Mouse (Mus musculus) erythroblast, embryonic 14.5 days (primary cell): Measurements from ENCODE around the gene Gm17622.

Source experiments
- GATA1 ChIP-seq: IDR thresholded peaks from 2 replicates; pipeline ENCODE4 v1.6.1; 2012; ENCODE audit warnings: low read length, inconsistent platforms, mixed read lengths
- TAL1 ChIP-seq: IDR thresholded peaks from 3 replicates; pipeline ENCODE4 v1.6.1; 2012; ENCODE audit warnings: low read length, inconsistent platforms, mixed read lengths

DNA sequence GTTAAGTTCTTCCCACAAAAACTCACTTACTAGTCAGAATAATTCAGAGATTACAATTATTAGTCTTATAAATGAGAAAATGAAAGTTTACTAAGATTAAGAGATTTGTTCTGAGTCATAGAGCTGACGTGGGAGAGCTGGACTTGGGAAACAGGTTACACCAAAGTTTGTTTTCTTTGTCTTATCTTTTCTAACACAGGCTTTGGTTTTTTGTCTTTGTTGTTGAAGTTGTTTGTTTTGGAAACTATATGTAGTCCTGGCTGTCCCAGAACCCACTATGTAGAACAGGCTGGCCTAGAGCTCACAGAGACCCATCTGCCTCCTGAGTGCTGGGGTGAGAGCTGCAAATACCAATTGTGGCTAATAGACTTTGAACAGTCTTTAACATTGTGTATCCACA lies 20.7 kb downstream of the Gm17622 start:
- TF ChIP-seq GATA1 (no peak), TAL1 (no peak)
